Mouse (Mus musculus) ES-Bruce4 (cell line): ENCODE measurements around the gene Tbc1d7.

Experiments used
- CTCF ChIP-seq: IDR thresholded peaks from one replicate; pipeline ENCODE4 v1.8.1; 2011; ENCODE audit warnings: low read depth, low read length
- EP300 ChIP-seq: IDR thresholded peaks from 2 replicates; pipeline ENCODE4 v1.6.1; 2011; ENCODE audit warnings: low read depth, low read length; ENCODE audit not compliant: insufficient read depth
- POLR2A ChIP-seq: IDR thresholded peaks from one replicate; pipeline ENCODE4 v1.8.1; 2011; ENCODE audit warnings: low read length; ENCODE audit not compliant: insufficient read depth

DNA sequence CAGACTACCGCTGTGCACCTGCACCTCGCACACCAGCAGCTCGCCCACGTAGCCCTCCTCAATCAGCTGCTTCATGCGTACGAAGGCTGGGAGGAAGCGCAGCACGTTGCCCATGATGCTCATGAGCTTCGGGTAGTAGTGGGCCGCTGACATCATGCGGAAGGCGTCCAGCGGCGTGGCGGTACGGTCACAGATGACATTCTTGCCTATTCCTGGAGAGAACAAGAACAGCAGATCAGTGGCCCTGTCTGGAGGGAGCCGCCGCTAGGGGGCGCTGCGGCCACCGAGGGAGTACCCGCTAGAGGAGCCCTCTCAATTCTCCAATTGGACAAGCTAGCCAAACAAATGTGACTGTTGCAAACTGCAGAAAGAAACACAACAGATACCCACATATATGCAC lies 29.7 kb upstream of the Tbc1d7 start:
- TF ChIP-seq POLR2A: no peak
- TF ChIP-seq CTCF: peak; percentile 80
- no peak for TF ChIP-seq EP300
